Mouse (Mus musculus) embryonic facial prominence, embryonic 10.5 days (tissue): ENCODE data around the gene Ndufs6. TPM values are rescaled to one million over a fixed set of nuclear protein-coding genes. Genes with fewer than 3 reads are reported as not detected.

Experiments
- DNase-seq: peaks from one replicate; pipeline ENCODE4 v3.0.0-alpha.2; 2017; ENCODE audit warnings: low spot score
- H3K27ac ChIP-seq: fragments of 300-500 bp; sonication (generic); replicated peaks from 2 replicates; pipeline ENCODE4 v1.5.1; 2016; ENCODE audit warnings: mild to moderate bottlenecking
- H3K27me3 ChIP-seq: fragments of 300-500 bp; sonication (generic); replicated peaks from 2 replicates; pipeline ENCODE4 v1.6.1; 2016; ENCODE audit warnings: low read depth, mild to moderate bottlenecking; ENCODE audit not compliant: poor library complexity, severe bottlenecking
- H3K36me3 ChIP-seq: fragments of 300-500 bp; sonication (generic); replicated peaks from 2 replicates; pipeline ENCODE4 v1.6.1; 2016; ENCODE audit warnings: mild to moderate bottlenecking, moderate library complexity
- H3K4me1 ChIP-seq: fragments of 300-500 bp; sonication (generic); 2 replicates; pipeline ENCODE4 v1.6.1; 2016
- H3K4me3 ChIP-seq: fragments of 300-500 bp; sonication (generic); 2 replicates; pipeline ENCODE4 v1.5.1; 2016; ENCODE audit warnings: mild to moderate bottlenecking, moderate library complexity
- H3K9me3 ChIP-seq: fragments of 300-500 bp; sonication (generic); 2 replicates; pipeline ENCODE4 v1.6.1; 2016; ENCODE audit warnings: mild to moderate bottlenecking
- WGBS: fragments of 180-500 bp; shearing (Covaris S2); methylation state at CpG from one replicate; pipeline ENCODE4 v1.1.7; 2016; 5-methylcytosine and 5-hydroxymethylcytosine counted together
- polyA plus RNA-seq: library from polyadenylated mRNA; unstranded; fragments of >200 nt; fragmentation: Nextera tagmentation; extraction: Ambion mirVana; gene quantifications from 2 replicates; pipeline ENCODE4 v1.2.1, GENCODE M21; 2016

Gene Ndufs6
- polyA plus RNA-seq, 1 experiment from 2014 or later = 401 TPM

DNA sequence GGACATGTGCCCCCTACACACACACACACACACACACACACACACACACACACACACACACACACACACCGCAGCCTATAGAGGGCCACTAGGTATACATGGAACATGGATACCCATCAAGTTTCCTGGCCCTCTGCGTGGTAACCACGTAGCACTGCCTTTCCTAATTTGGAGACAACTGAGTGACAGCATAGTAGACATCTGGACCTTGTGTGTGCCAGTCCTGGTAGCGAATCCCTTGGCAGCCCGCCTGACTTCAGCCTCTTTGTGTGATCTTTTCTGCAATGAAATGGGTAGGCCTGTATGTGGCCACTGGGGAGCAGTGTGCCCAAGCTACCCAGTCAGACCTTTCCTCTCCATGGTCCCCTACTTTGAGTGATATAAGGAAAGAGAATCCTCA, 29.0 kb downstream of the Ndufs6 start:
- H3K27ac ChIP-seq = no peak overlapping the region
- no peak overlapping the region for H3K4me3 ChIP-seq
- no peaks in the 10 kb centered on the region for H3K9me3 ChIP-seq
- no peak for DNase-seq
- no peaks in the 10 kb centered on the region for H3K4me1 ChIP-seq
- H3K36me3 ChIP-seq = no peaks in the 10 kb centered on the region
- 90% methylated on average over 5 of the region's 5 CpGs for WGBS
- H3K27me3 ChIP-seq = peaks cover 9% of the 10 kb centered on the region; the same call in 1 of the 2 replicates

DNA sequence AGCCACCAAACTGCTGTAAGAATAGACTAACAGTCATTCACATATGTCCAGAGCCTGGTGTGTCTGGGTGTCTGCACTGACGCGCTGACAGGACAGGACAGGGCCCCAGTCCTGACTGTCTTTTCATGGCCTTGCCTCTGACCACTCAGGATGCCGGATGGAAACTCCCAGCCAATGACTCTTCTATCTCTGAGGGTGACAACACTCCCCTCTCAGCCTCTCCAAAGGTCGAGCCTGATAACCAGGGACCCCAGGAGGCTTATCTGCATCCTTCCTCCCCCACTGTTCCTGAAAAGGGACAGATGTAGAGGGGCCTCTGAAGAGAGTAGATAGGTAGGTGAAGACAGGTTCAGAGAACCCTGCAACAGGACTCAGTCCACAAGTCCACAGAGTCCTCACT, 29.6 kb downstream of the Ndufs6 start:
- no peak for DNase-seq
- Histone ChIP-seq H3K27me3 (0 out of 2 replicates have a peak, but pooled peaks cover 5% of the 10 kb centered on the region), H3K36me3 (no peaks in the 10 kb centered on the region), H3K27ac (no peak overlapping the region), H3K4me1 (no peaks in the 10 kb centered on the region), H3K9me3 (no peaks in the 10 kb centered on the region), H3K4me3 (no peak overlapping the region)
- WGBS = 69% methylated on average over 4 of the region's 4 CpGs

DNA sequence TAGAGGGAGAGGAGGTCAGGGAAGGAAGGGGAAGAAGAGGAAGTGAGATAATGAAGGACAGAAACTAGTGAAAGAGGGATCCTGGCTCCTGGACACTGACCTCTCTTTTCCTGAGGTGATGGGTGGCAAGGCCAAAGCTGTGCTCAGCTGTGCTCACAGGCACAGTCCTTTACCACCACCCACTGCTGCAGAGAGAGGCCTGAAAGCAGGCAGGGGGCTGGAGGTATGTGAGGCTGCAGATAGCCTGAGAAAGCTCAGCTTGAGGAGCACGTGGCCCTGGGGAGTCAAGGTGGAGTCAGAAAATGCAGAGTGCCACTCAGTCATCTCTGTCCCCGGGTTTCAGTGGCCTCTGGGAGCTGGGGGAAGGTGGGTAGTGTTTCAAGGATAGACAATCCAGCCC, 37.2 kb downstream of the Ndufs6 start:
- H3K36me3 ChIP-seq = no peaks in the 10 kb centered on the region
- DNase-seq = no peak
- 0 out of 2 replicates have a peak, but pooled peaks cover 3% of the 10 kb centered on the region for H3K27me3 ChIP-seq
- 45% methylated on average over 2 of the region's 2 CpGs for WGBS
- H3K27ac ChIP-seq = no peak overlapping the region; the same call in 1 of the 2 replicates
- no peaks in the 10 kb centered on the region for H3K9me3 ChIP-seq
- no peak overlapping the region for H3K4me3 ChIP-seq
- H3K4me1 ChIP-seq = peaks cover 13% of the 10 kb centered on the region

DNA sequence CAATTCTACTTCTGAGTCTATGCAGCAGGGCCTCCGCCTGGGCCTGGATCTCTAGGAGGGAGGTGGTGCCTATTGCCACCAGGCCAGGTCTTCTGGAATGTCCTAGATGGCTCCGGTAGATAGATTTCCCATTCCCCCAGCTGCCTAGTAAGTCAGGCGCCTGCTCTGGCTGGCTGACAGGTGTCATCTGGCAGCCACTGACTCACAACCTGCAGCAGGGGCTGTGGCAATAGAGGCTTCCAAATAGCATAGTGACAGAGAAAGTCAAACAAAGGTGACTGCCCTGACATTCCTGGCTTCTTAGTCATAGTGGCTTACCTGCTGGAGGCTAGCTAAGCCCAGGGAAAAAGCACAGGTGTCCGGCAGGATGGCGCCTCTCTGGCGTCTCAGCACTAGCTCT, 38.1 kb downstream of the Ndufs6 start:
- no peaks in the 10 kb centered on the region for H3K9me3 ChIP-seq
- H3K4me1 ChIP-seq = peaks cover 13% of the 10 kb centered on the region
- H3K27me3 ChIP-seq = 0 out of 2 replicates have a peak, but pooled peaks cover 3% of the 10 kb centered on the region
- WGBS = 86% methylated on average over 6 of the region's 6 CpGs
- H3K27ac ChIP-seq = no peak overlapping the region
- no peaks in the 10 kb centered on the region for H3K36me3 ChIP-seq
- no peak for DNase-seq
- no peak overlapping the region for H3K4me3 ChIP-seq

DNA sequence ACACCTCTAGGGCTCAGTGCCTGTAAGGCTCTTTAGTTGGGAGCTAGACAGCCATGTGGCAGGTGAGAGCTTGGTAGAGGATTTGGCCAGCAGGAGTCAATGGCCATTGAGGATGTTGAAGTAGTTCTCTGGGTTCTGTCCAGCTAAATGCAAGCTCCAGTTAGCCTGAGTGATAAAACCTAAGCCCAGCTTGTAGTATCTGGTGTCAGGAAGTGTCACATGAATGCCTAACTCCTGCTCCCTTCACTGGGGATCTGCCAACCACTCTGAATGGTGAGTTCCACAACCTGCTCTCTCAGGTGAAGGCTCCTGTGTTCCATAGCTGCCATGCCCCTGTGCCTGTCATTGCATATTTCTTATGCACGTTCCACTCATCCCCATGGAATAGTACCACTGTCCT, 44.8 kb downstream of the Ndufs6 start:
- Histone ChIP-seq H3K4me3 (no peak overlapping the region), H3K36me3 (no peaks in the 10 kb centered on the region), H3K27me3 (no peaks in the 10 kb centered on the region; the same call in 1 of the 2 replicates), H3K4me1 (peaks cover 5% of the 10 kb centered on the region; the same call in 1 of the 2 replicates), H3K9me3 (no peaks in the 10 kb centered on the region), H3K27ac (no peak overlapping the region)
- WGBS = 86% methylated on average over 1 of the region's 1 CpGs
- no peak for DNase-seq

DNA sequence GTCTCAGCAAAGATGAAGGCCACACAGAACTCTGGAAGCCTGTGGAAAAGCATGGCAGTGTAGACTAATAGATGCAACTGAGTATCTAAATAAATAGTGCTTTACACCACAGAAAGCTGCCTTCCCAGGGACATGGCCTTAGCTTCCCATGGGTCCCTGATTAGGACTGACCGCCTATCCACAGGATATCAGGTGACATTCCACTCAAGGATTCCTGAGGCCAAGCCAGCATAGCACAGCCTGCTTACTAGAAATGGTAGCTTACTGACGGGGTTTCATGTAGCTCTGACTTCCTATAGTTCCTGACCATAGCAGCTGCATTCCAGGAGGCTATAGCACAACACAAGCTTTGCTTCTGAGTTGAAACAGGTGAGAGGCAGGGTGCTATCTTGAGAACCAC, 45.9 kb downstream of the Ndufs6 start:
- H3K27me3 ChIP-seq = no peaks in the 10 kb centered on the region; the same call in 1 of the 2 replicates
- WGBS = 59% methylated on average over 2 of the region's 2 CpGs
- no peaks in the 10 kb centered on the region for H3K9me3 ChIP-seq
- no peak overlapping the region for H3K27ac ChIP-seq
- H3K4me1 ChIP-seq = peaks cover 5% of the 10 kb centered on the region; the same call in 1 of the 2 replicates
- H3K36me3 ChIP-seq = no peaks in the 10 kb centered on the region
- no peak for DNase-seq
- no peak overlapping the region for H3K4me3 ChIP-seq

DNA sequence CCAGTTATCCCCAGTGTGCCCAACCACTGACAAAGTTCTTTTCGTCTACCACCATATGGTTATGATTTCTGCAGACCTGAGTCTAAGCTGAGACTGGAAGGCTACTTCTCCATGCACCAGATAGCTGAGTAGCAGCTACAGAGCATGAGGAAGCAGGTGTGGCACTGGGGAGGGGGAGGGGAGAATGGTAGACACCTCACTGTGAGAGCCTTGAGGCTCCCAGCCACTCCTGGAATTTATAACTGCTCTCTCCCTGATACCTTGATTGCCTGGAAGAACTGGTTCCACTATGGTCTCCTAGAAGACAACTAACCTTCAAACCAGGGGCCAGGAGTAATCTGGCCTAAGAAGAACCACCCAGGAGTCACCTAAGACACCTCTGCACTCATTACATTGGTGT, 49.1 kb downstream of the Ndufs6 start:
- 60% methylated on average over 1 of the region's 1 CpGs for WGBS
- no peak overlapping the region for H3K27ac ChIP-seq
- no peaks in the 10 kb centered on the region for H3K36me3 ChIP-seq
- H3K4me1 ChIP-seq = peaks cover 5% of the 10 kb centered on the region; the same call in 1 of the 2 replicates
- peaks cover 24% of the 10 kb centered on the region for H3K27me3 ChIP-seq
- DNase-seq = no peak
- H3K9me3 ChIP-seq = no peaks in the 10 kb centered on the region
- H3K4me3 ChIP-seq = no peak overlapping the region

DNA sequence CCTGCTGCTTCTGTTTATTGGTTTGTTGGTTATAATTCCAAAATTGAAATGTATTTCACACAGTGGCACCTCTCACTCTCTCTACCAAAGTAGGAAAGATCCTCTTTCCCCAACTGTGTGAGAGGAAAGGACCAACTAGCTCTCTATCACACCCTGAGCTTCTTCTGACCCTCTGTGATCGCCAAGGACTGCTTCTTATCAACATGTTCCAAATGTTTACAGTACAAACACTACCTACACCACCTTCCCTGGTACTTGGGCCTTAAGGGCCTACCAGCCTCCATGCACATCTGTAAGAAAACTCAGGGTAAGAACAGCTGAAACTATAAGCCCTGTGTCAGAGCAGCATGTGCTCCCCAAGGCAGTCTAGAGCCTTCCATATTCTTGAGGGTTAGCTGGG, 50.5 kb downstream of the Ndufs6 start:
- 67% methylated on average over 1 of the region's 1 CpGs for WGBS
- H3K36me3 ChIP-seq = no peaks in the 10 kb centered on the region
- H3K4me3 ChIP-seq = no peak overlapping the region
- H3K4me1 ChIP-seq = peaks cover 8% of the 10 kb centered on the region; the same call in 1 of the 2 replicates
- no peak for DNase-seq
- H3K27ac ChIP-seq = no peak overlapping the region
- H3K27me3 ChIP-seq = peaks cover 38% of the 10 kb centered on the region
- H3K9me3 ChIP-seq = no peaks in the 10 kb centered on the region

DNA sequence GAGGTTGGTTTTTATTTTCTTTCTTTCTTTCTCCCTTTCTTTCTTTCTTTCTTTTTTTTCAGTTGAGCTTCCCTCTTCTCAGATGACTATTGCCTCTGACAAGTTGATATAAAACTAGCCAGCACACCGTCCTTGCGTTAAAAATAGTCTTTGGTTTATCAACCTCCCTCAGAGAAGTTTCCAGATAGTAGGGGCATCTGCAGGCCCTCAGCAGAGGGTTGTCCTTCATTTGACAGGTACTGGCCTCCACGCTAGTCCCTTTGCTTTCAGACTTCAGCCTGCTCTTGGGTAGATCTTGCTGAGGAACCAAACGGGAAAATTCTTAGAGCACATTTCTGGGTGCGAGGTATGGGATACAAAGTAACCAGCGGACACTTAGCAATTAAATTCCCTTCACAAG, 51.0 kb downstream of the Ndufs6 start:
- Histone ChIP-seq H3K9me3 (no peaks in the 10 kb centered on the region), H3K4me1 (peaks cover 13% of the 10 kb centered on the region; the same call in 1 of the 2 replicates), H3K27me3 (peaks cover 43% of the 10 kb centered on the region), H3K36me3 (no peaks in the 10 kb centered on the region), H3K27ac (no peak overlapping the region), H3K4me3 (no peak overlapping the region)
- 85% methylated on average over 6 of the region's 6 CpGs for WGBS
- no peak for DNase-seq

DNA sequence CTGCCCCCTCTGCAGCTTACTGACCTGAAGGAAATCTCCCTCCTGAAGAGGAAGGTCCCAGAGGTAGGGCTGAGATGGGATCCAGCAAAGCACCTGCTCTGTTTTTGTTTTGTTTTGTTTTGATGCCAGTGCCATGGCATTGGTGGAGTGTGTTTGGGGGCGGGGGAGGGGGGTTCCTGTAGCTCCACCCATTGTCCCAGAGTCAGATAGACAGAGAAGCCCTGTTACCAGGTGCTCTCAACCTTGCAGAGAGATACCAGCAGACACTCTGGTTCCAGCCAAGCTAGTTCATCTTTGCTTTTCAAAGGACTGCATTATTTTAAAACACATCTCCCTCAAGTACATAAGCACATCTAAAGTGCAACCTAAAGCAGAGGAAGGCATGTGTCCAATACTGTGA, 54.8 kb downstream of the Ndufs6 start:
- no peak for DNase-seq
- H3K4me3 ChIP-seq = no peak overlapping the region
- peaks cover 81% of the 10 kb centered on the region for H3K27me3 ChIP-seq
- H3K4me1 ChIP-seq = peaks cover 32% of the 10 kb centered on the region
- WGBS = 27% methylated on average over 1 of the region's 1 CpGs
- H3K36me3 ChIP-seq = no peaks in the 10 kb centered on the region
- no peaks in the 10 kb centered on the region for H3K9me3 ChIP-seq
- H3K27ac ChIP-seq = no peak overlapping the region

DNA sequence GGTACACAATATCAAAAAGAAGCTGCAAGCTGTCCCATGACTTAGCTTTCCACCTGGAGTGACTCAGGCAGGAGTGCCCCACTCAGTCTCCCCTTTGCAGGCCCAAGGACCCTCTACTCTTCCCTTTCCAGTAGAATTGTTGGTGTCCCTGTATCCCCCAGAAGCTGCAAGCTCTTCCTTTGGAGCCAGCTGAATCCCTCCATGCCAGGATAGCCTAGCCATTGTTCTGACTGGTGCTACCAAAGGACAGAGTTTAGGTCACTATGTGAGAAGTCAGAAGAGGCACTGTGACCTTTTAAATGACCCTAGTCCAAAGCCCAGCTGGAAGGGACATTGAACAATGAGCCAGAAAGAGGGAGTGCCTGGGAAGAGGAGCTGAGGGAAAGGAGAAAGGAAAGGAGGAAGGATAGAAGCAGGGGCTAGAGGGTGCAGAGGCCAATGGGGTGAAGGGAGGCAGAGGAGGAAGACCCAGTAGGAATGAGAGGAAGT, 55.5 kb downstream of the Ndufs6 start:
- Histone ChIP-seq H3K9me3 (no peaks in the 10 kb centered on the region), H3K4me1 (peaks cover 36% of the 10 kb centered on the region), H3K4me3 (no peak overlapping the region), H3K36me3 (no peaks in the 10 kb centered on the region), H3K27me3 (peaks cover 88% of the 10 kb centered on the region), H3K27ac (no peak overlapping the region)
- no peak for DNase-seq

DNA sequence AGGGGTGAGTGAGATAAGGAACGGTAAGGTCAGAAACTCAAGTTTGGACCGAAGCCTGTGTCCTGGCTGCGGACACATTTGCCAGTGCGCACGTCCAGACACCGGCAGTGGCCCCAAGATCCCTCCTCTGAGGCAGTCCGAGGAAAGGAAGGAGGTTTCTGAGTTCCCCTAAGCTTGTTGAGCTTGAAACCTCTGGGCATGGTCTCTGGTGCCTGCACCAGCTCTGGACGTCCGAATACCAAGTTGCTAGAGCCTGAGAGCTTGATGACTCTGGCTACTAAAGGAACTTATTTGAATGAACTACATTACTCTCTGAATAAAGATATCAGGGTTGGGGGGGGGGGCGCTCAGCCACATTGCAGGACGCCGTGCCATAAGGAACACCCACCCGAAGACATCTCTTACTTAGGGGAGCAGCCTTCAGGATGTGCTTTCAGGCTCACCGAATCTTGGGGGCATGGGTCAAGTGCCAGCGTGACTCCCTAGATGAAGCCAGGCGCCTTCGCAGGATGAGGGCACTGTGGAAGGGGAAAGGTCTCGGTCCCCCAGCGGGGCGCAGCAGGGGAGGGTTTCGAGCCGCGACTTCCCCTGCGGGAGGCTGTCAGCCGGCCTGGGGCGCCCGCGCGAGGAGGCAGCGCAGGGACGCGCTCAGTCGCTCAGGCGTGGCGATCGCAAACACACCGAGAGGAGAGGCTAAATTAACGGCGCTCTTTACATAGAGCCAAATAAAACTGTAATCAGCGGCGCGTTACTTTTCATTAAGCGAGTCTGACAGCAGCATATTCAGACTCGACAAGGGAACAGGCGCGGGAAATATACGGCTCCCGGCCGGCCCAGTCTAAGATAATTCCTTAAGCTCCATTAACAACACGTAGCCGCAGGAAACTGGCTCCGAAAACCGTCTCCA, 56.8 kb downstream of the Ndufs6 start:
- H3K27me3 ChIP-seq = peaks cover 100% of the 10 kb centered on the region
- no peaks in the 10 kb centered on the region for H3K9me3 ChIP-seq
- H3K27ac ChIP-seq = no peak overlapping the region
- no peaks in the 10 kb centered on the region for H3K36me3 ChIP-seq
- H3K4me1 ChIP-seq = peaks cover 36% of the 10 kb centered on the region
- H3K4me3 ChIP-seq = peak overlapping the region; percentile 48
- DNase-seq = peak; percentile 57
- WGBS = under 1% methylated on average over 53 of the region's 53 CpGs
